Mouse (Mus musculus) liver, postnatal 0 days (tissue): ENCODE measurements at regions not wholly inside any gene's neighbourhood (a gene's known extent, or its start where the extent isn't known, plus 50 kb on each side); places are given as distances from the start of the nearest gene placed in this dataset.

ENCODE experiments used
- CTCF ChIP-seq: sonication (generic); IDR thresholded peaks from 2 replicates; pipeline ENCODE4 v1.5.1; 2016; ENCODE audit warnings: antibody characterized with exemption, low read depth
- EP300 ChIP-seq: IDR thresholded peaks from 2 replicates; pipeline ENCODE4 v1.6.1; 2016; ENCODE audit warnings: antibody characterized with exemption, low read depth, mild to moderate bottlenecking

- no peak for TF ChIP-seq CTCF
- TF ChIP-seq EP300, result no peak
Observed at GRCm38 (mm10) chr14:46692571-46692970, 67.8 kb upstream of the Cdkn3 start.
